In the genomic region with DNA sequence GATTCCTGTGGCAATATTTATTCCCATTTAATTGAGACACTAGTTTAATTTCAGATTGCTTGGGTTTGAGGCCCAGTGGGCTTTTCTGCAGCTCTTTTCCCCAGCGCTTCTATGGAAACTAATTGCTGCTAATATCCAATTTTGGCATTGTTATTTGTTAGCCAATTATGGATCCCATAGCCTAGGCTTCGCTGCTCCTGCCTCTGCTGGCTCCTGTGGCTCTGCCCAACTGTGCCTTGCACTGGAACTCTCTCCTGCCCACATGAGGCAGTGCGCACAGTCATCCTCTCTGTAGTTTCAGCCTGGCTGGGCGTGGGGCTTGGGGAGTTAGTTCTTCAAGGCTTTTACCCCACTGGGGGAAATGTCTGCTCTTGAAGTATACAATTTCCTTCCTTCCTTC, we compare ENCODE assay signal across 15 mouse cellular contexts.
DNase-seq lines count a peak whose midpoint lies in the region; ATAC-seq and TF ChIP-seq lines count a peak whose summit lies in the region.
"Had no signal": no experiment of that assay in that cellular context is flagged by ENCODE, and none has a peak within 500 bp of the region (broad histone marks: within the 10 kb centered on the region; RNA-seq: fewer than 3 reads in every experiment).

No protein-coding gene starts in this region.

- 72% methylated on average over 4 of the region's 4 CpGs for WGBS in midbrain, embryonic 13.5 days
- WGBS in midbrain, embryonic 10.5 days = 84% methylated on average over 4 of the region's 4 CpGs
- 61% methylated on average over 4 of the region's 4 CpGs for WGBS in forebrain, postnatal 0 days
- 71% methylated on average over 4 of the region's 4 CpGs for WGBS in neural tube, embryonic 13.5 days

- no peak overlapping the region for H3K4me3 ChIP-seq in midbrain, embryonic 13.5 days (replicated peaks)
- no peak overlapping the region for H3K4me3 ChIP-seq in midbrain, embryonic 10.5 days
- H3K4me3 ChIP-seq in forebrain, postnatal 0 days (ENCODE audit: low read depth, low read length) = no peak overlapping the region
- no peak overlapping the region for H3K4me3 ChIP-seq in neural tube, embryonic 13.5 days
- H3K4me3 ChIP-seq: embryonic facial prominence, embryonic 15.5 days; liver, embryonic 13.5 days had no signal

- peak; percentile 53 for DNase-seq in cerebellum, adult 11-12 months
- DNase-seq in cerebellum, adult 9-10 months = no peak
- no peak for DNase-seq in midbrain, embryonic 10.5 days (ENCODE audit: low spot score)
- DNase-seq in forebrain, postnatal 0 days = peak; percentile 65
- no peak for DNase-seq in left cerebral cortex, adult 8-10 months (ENCODE audit: low spot score in 2 of 2)
- no peak for DNase-seq in heart, adult 18-20 months
- DNase-seq: heart, postnatal 14 days; kidney, adult 18-20 months; kidney, postnatal 36 days; liver, embryonic 13.5 days; lung, postnatal 14 days; thymus, adult 18-20 months had no signal

- peaks cover 80% of the 10 kb centered on the region for H3K4me1 ChIP-seq in midbrain, embryonic 13.5 days (replicated peaks)
- peaks cover 70% of the 10 kb centered on the region for H3K4me1 ChIP-seq in midbrain, embryonic 10.5 days
- H3K4me1 ChIP-seq in forebrain, postnatal 0 days (ENCODE audit: insufficient read depth) = 0 out of 2 replicates have a peak, but pooled peaks cover 6% of the 10 kb centered on the region
- peaks cover 54% of the 10 kb centered on the region for H3K4me1 ChIP-seq in neural tube, embryonic 13.5 days (replicated peaks)
- H3K4me1 ChIP-seq: embryonic facial prominence, embryonic 15.5 days; liver, embryonic 13.5 days had no signal

- no peak for TF ChIP-seq CTCF in forebrain, postnatal 0 days (IDR thresholded peaks at IDR 0.05; ENCODE audit: low read depth)

- no peaks in the 10 kb centered on the region for H3K9me3 ChIP-seq in midbrain, embryonic 13.5 days
- no peaks in the 10 kb centered on the region for H3K9me3 ChIP-seq in midbrain, embryonic 10.5 days (replicated peaks)
- no peaks in the 10 kb centered on the region for H3K9me3 ChIP-seq in forebrain, postnatal 0 days (ENCODE audit: low read length)
- H3K9me3 ChIP-seq in neural tube, embryonic 13.5 days = no peaks in the 10 kb centered on the region
- H3K9me3 ChIP-seq: embryonic facial prominence, embryonic 15.5 days; liver, embryonic 13.5 days had no signal

- ATAC-seq in midbrain, embryonic 13.5 days = 0 out of 2 replicates have a peak, but pooled peaks have one; percentile 32
- 0 out of 2 replicates have a peak, but pooled peaks have one; percentile 12 for ATAC-seq in forebrain, postnatal 0 days
- ATAC-seq in neural tube, embryonic 13.5 days (ENCODE audit: low read depth) = peak; percentile 36; the same call in 1 of the 2 replicates

- no peaks in the 10 kb centered on the region for H3K27me3 ChIP-seq in midbrain, embryonic 13.5 days
- peaks cover 71% of the 10 kb centered on the region for H3K27me3 ChIP-seq in midbrain, embryonic 10.5 days (ENCODE audit: low read depth, poor library complexity, severe bottlenecking)
- H3K27me3 ChIP-seq in forebrain, postnatal 0 days (ENCODE audit: insufficient read depth, low read length) = no peaks in the 10 kb centered on the region
- no peaks in the 10 kb centered on the region; the same call in 1 of the 2 replicates for H3K27me3 ChIP-seq in neural tube, embryonic 13.5 days

- H3K4me2 ChIP-seq in midbrain, embryonic 13.5 days (replicated peaks) = peak overlapping the region; percentile 98; the same call in 1 of the 2 replicates
- H3K4me2 ChIP-seq in forebrain, postnatal 0 days (ENCODE audit: low read depth) = no peak overlapping the region
- H3K4me2 ChIP-seq in neural tube, embryonic 13.5 days = no peak overlapping the region
- H3K4me2 ChIP-seq: embryonic facial prominence, embryonic 15.5 days; liver, embryonic 13.5 days had no signal

- peaks cover 19% of the 10 kb centered on the region for H3K36me3 ChIP-seq in midbrain, embryonic 13.5 days
- peaks cover under 1% of the 10 kb centered on the region; the same call in 1 of the 2 replicates for H3K36me3 ChIP-seq in midbrain, embryonic 10.5 days
- peaks cover 13% of the 10 kb centered on the region for H3K36me3 ChIP-seq in forebrain, postnatal 0 days (ENCODE audit: insufficient read depth)
- H3K36me3 ChIP-seq in neural tube, embryonic 13.5 days = peaks cover 19% of the 10 kb centered on the region
- H3K36me3 ChIP-seq: embryonic facial prominence, embryonic 15.5 days; liver, embryonic 13.5 days had no signal

- H3K9ac ChIP-seq in midbrain, embryonic 13.5 days (replicated peaks) = peak overlapping the region; percentile 100; the same call in 1 of the 2 replicates
- no peak overlapping the region for H3K9ac ChIP-seq in forebrain, postnatal 0 days
- H3K9ac ChIP-seq in neural tube, embryonic 13.5 days = peak overlapping the region; percentile 99
- H3K9ac ChIP-seq: embryonic facial prominence, embryonic 15.5 days; liver, embryonic 13.5 days had no signal

- peak overlapping the region; percentile 100 for H3K27ac ChIP-seq in midbrain, embryonic 13.5 days
- no peak overlapping the region for H3K27ac ChIP-seq in midbrain, embryonic 10.5 days (replicated peaks)
- peak overlapping the region; percentile 100 for H3K27ac ChIP-seq in forebrain, postnatal 0 days (ENCODE audit: low read depth, low read length)
- H3K27ac ChIP-seq in neural tube, embryonic 13.5 days (replicated peaks) = peak overlapping the region; percentile 100
- H3K27ac ChIP-seq: embryonic facial prominence, embryonic 15.5 days; liver, embryonic 13.5 days had no signal

Comparison
In these comparisons a context has a peak if more than half of its experiments do, and no peak if none do; other contexts are left out.
1. DNase-seq: peak in cerebellum, adult 11-12 months (single experiment) and forebrain, postnatal 0 days (single experiment); none in cerebellum, adult 9-10 months (single experiment), midbrain, embryonic 10.5 days (single experiment), left cerebral cortex, adult 8-10 months (0 of 2) and heart, adult 18-20 months (0 of 2).
2. Peak in every context shown above with its lines, with median percentiles within 50 percentile points of each other: ATAC-seq.